Mouse (Mus musculus) C2C12 (cell line): ENCODE measurements around the gene Adipor2. TPM values are rescaled to one million over a fixed set of nuclear protein-coding genes. Genes with fewer than 3 reads are reported as not detected.
"Not testable (repeated sequence)": the region's sequence is repeated elsewhere in the genome, so short reads cannot be mapped to it uniquely, and the experiment has no call there.

Experiments
- H3K27me3 ChIP-seq: one replicate; pipeline ENCODE4 v1.6.1; 2011; ENCODE audit not compliant: control insufficient read depth, insufficient read depth, insufficient read length
- H3K36me3 ChIP-seq: one replicate; pipeline ENCODE4 v1.6.1; 2011; ENCODE audit not compliant: control insufficient read depth, insufficient read depth
- H3K4me3 ChIP-seq: one replicate; pipeline ENCODE4 v1.5.1; 2011; ENCODE audit warnings: mild to moderate bottlenecking, control low read depth; ENCODE audit not compliant: poor library complexity, insufficient read depth, severe bottlenecking
- H3K79me2 ChIP-seq: one replicate; pipeline ENCODE4 v1.6.1; 2011; ENCODE audit not compliant: control insufficient read depth, insufficient read depth
- H3K79me3 ChIP-seq: one replicate; pipeline ENCODE4 v1.6.1; 2011; ENCODE audit warnings: low read depth, control low read depth
- H3ac ChIP-seq: one replicate; pipeline ENCODE3; 2011; ENCODE audit warnings: low read depth; ENCODE audit not compliant: control insufficient read depth, insufficient read length
- CEBPB ChIP-seq: IDR thresholded peaks from one replicate; pipeline ENCODE4 v1.6.1; 2011; ENCODE audit warnings: low read depth, mild to moderate bottlenecking, control low read depth, moderate library complexity
- CTCF ChIP-seq: IDR thresholded peaks from one replicate; pipeline ENCODE4 v1.5.1; 2011; ENCODE audit not compliant: control insufficient read depth, insufficient read depth, insufficient read length
- FOSL1 ChIP-seq: IDR thresholded peaks from one replicate; pipeline ENCODE4 v1.8.0; 2011; ENCODE audit warnings: mild to moderate bottlenecking, low read length; ENCODE audit not compliant: poor library complexity, insufficient read depth, severe bottlenecking
- MAX ChIP-seq: IDR thresholded peaks from one replicate; pipeline ENCODE4 v1.6.1; 2011; ENCODE audit warnings: mild to moderate bottlenecking, control low read depth
- MYOD1 ChIP-seq: IDR thresholded peaks from one replicate; pipeline ENCODE4 v1.6.1; 2011; ENCODE audit warnings: low read depth; ENCODE audit not compliant: control insufficient read depth, insufficient read length
- MYOG ChIP-seq: IDR thresholded peaks from one replicate; pipeline ENCODE4 v1.6.1; 2011; ENCODE audit not compliant: control insufficient read depth, insufficient read length; ENCODE audit errors: extremely low read depth
- USF1 ChIP-seq: IDR thresholded peaks from one replicate; pipeline ENCODE4 v1.6.1; 2011; ENCODE audit warnings: low read depth, mild to moderate bottlenecking, control low read depth, moderate library complexity
- polyA plus RNA-seq: library from polyadenylated mRNA; unstranded; fragments of >200 nt; fragmentation: generic; extraction: Trizol; gene quantifications from one replicate; pipeline ENCODE4 v1.2.1, GENCODE M21; 2012; ENCODE audit warnings: missing spikeins

Gene Adipor2
- polyA plus RNA-seq, 1 experiment = 28.0 TPM

GRCm38 (mm10) chr6:119363593-119363992 lies 53.9 kb downstream of the Adipor2 start:
- no peak for TF ChIP-seq USF1
- TF ChIP-seq FOSL1 = no peak
- TF ChIP-seq CEBPB = no peak
- H3K79me3 ChIP-seq = no peaks in the 10 kb centered on the region
- no peak overlapping the region for H3ac ChIP-seq
- no peak overlapping the region for H3K4me3 ChIP-seq
- H3K36me3 ChIP-seq = peaks cover 52% of the 10 kb centered on the region
- H3K27me3 ChIP-seq = no peaks in the 10 kb centered on the region
- H3K79me2 ChIP-seq = no peaks in the 10 kb centered on the region

GRCm38 (mm10) chr6:119360925-119361702 lies 56.4 kb downstream of the Adipor2 start:
- TF ChIP-seq MYOG (no peak), MYOD1 (no peak), CTCF (no peak), MAX (no peak), USF1 (no peak), FOSL1 (no peak), CEBPB (no peak)
- Histone ChIP-seq H3ac (no peak overlapping the region), H3K79me2 (no peaks in the 10 kb centered on the region), H3K4me3 (no peak overlapping the region), H3K79me3 (no peaks in the 10 kb centered on the region), H3K27me3 (no peaks in the 10 kb centered on the region), H3K36me3 (peaks cover 52% of the 10 kb centered on the region)

- not testable (repeated sequence) for H3K79me3 ChIP-seq, H3K4me3 ChIP-seq, H3K27me3 ChIP-seq, H3ac ChIP-seq, H3K79me2 ChIP-seq
- H3K36me3 ChIP-seq = peaks cover 52% of the 10 kb centered on the region
Measured at GRCm38 (mm10) chr6:119360250-119360649, 57.3 kb downstream of the Adipor2 start.

- TF ChIP-seq MAX (no peak), FOSL1 (no peak), MYOG (no peak), CEBPB (no peak), MYOD1 (no peak), CTCF (no peak), USF1 (no peak)
- H3K4me3 ChIP-seq = no peak overlapping the region
- H3K27me3 ChIP-seq = no peaks in the 10 kb centered on the region
- H3K79me3 ChIP-seq = no peaks in the 10 kb centered on the region
- H3K79me2 ChIP-seq = no peaks in the 10 kb centered on the region
- H3ac ChIP-seq = no peak overlapping the region
- peaks cover 54% of the 10 kb centered on the region for H3K36me3 ChIP-seq
Measured at GRCm38 (mm10) chr6:119358020-119358571, 59.4 kb downstream of the Adipor2 start.

- no peaks in the 10 kb centered on the region for H3K79me3 ChIP-seq
- H3ac ChIP-seq = no peak overlapping the region
- H3K27me3 ChIP-seq = no peaks in the 10 kb centered on the region
- TF ChIP-seq USF1 (no peak), MYOD1 (no peak), MAX (no peak), FOSL1 (no peak), MYOG (no peak), CEBPB (no peak), CTCF (no peak)
- no peak overlapping the region for H3K4me3 ChIP-seq
- H3K36me3 ChIP-seq = peaks cover 32% of the 10 kb centered on the region
- no peaks in the 10 kb centered on the region for H3K79me2 ChIP-seq
Measured at GRCm38 (mm10) chr6:119352501-119352900, 65.0 kb downstream of the Adipor2 start.

- Histone ChIP-seq H3K27me3 (peaks cover 2% of the 10 kb centered on the region), H3K36me3 (peaks cover 27% of the 10 kb centered on the region)
Measured at GRCm38 (mm10) chr6:119351656-119352055, 65.8 kb downstream of the Adipor2 start.

More at GRCm38 (mm10) chr6:119351656-119352055, 65.8 kb downstream of the Adipor2 start:
- no peak for TF ChIP-seq CEBPB
- no peak for TF ChIP-seq USF1
- TF ChIP-seq MAX = no peak
- TF ChIP-seq CTCF = no peak
- TF ChIP-seq MYOD1 = no peak
- no peak for TF ChIP-seq FOSL1
- no peak for TF ChIP-seq MYOG
- no peaks in the 10 kb centered on the region for H3K79me2 ChIP-seq
- H3K79me3 ChIP-seq = no peaks in the 10 kb centered on the region
- no peak overlapping the region for H3K4me3 ChIP-seq
- no peak overlapping the region for H3ac ChIP-seq
